32 mouse cellular contexts compared by ENCODE assay signal in the genomic region with DNA sequence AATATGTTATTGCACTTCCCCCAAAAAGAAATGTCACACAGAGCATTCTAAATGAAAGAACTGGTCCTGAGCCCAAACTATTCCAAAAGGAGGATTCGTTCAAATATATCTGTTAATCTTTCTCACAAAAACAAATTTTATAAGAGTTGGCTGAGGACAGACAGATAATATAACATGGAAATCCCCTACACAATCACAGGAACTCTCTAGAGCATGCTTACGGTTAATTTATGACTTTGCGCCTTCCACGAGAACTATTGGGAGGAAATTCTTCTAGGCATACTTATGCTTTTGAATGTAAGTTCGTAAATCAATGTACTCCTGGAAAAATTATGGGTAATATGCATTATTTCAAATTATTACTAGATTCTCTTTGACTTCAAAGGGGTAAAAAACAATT.
"Had no signal": no experiment of that assay in that cellular context is flagged by ENCODE, and none has a peak within 500 bp of the region (broad histone marks: within the 10 kb centered on the region; RNA-seq: fewer than 3 reads in every experiment).

No protein-coding gene starts in this region.

- H3K9ac ChIP-seq: heart, embryonic 12.5 days; heart, embryonic 13.5 days; heart, embryonic 15.5 days; hindbrain, embryonic 12.5 days; hindbrain, embryonic 13.5 days; hindbrain, embryonic 14.5 days; hindbrain, embryonic 15.5 days; intestine, embryonic 15.5 days had no signal

- ATAC-seq: hindbrain, embryonic 16.5 days; hindbrain, postnatal 0 days; inflammation-experienced regulatory T-cells, adult 6 months; intestine, embryonic 15.5 days; intestine, embryonic 16.5 days; intestine, postnatal 0 days had no signal

- H3K4me3 ChIP-seq: heart, adult 2 months; heart, embryonic 10.5 days; heart, embryonic 12.5 days; heart, embryonic 13.5 days; heart, embryonic 15.5 days; hindbrain, embryonic 10.5 days; hindbrain, embryonic 12.5 days; hindbrain, embryonic 13.5 days; hindbrain, embryonic 15.5 days; intestine, embryonic 15.5 days; layer of hippocampus, adult 2 months; left cerebral cortex, adult 2 months had no signal

- H3K27me3 ChIP-seq: heart, embryonic 12.5 days; heart, embryonic 13.5 days; heart, embryonic 15.5 days; hindbrain, embryonic 12.5 days; hindbrain, embryonic 13.5 days; hindbrain, embryonic 15.5 days; intestine, embryonic 15.5 days had no signal

- H3K4me2 ChIP-seq: heart, embryonic 11.5 days; heart, embryonic 12.5 days; heart, embryonic 13.5 days; heart, embryonic 15.5 days; hindbrain, embryonic 12.5 days; hindbrain, embryonic 13.5 days; hindbrain, embryonic 14.5 days; hindbrain, embryonic 15.5 days; intestine, embryonic 15.5 days had no signal

- H3K4me1 ChIP-seq: heart, embryonic 10.5 days; heart, embryonic 12.5 days; heart, embryonic 13.5 days; heart, embryonic 15.5 days; hindbrain, embryonic 10.5 days; hindbrain, embryonic 12.5 days; hindbrain, embryonic 13.5 days; hindbrain, embryonic 15.5 days; intestine, embryonic 15.5 days had no signal

- H3K36me3 ChIP-seq: heart, embryonic 10.5 days; heart, embryonic 12.5 days; heart, embryonic 13.5 days; heart, embryonic 15.5 days; hindbrain, embryonic 10.5 days; hindbrain, embryonic 12.5 days; hindbrain, embryonic 13.5 days; hindbrain, embryonic 15.5 days; intestine, embryonic 15.5 days had no signal

- DNase-seq: heart, adult 18-20 months; heart, adult 2 months; heart, postnatal 10 days; heart, postnatal 14 days; heart, postnatal 36 days; heart, postnatal 4 days; kidney, adult 11 months; kidney, adult 18-20 months; kidney, adult 9 months; kidney, postnatal 10 days; kidney, postnatal 14 days; kidney, postnatal 36 days; layer of hippocampus, adult 9-11 months; layer of hippocampus, postnatal 36 days had no signal

- H3K9me3 ChIP-seq: heart, embryonic 10.5 days; heart, embryonic 12.5 days; heart, embryonic 13.5 days; heart, embryonic 15.5 days; hindbrain, embryonic 10.5 days; hindbrain, embryonic 12.5 days; hindbrain, embryonic 13.5 days; hindbrain, embryonic 15.5 days; intestine, embryonic 15.5 days had no signal

- H3K27ac ChIP-seq: heart, adult 2 months; heart, embryonic 10.5 days; heart, embryonic 13.5 days; heart, embryonic 15.5 days; hindbrain, embryonic 10.5 days; hindbrain, embryonic 12.5 days; hindbrain, embryonic 13.5 days; hindbrain, embryonic 14.5 days; hindbrain, embryonic 15.5 days; hindbrain, postnatal 0 days; intestine, embryonic 15.5 days; layer of hippocampus, adult 2 months; left cerebral cortex, adult 2 months had no signal
